Mouse (Mus musculus) liver, embryonic 14.5 days (tissue): ENCODE measurements at regions not wholly inside any gene's neighbourhood (a gene's known extent, or its start where the extent isn't known, plus 50 kb on each side); places are given as distances from the start of the nearest gene placed in this dataset.

Source experiments
- CTCF ChIP-seq: IDR thresholded peaks from 2 replicates; pipeline ENCODE4 v1.5.1; 2016; ENCODE audit warnings: antibody characterized with exemption, low read depth, control low read depth
- EP300 ChIP-seq: IDR thresholded peaks from 2 replicates; pipeline ENCODE4 v1.6.1; 2016; ENCODE audit warnings: antibody characterized with exemption, low read depth

- TF ChIP-seq EP300 (no peak), CTCF (no peak)
Measured at GRCm38 (mm10) chr11:64207358-64207864, 128.1 kb upstream of the Cox10 start.
